Mouse (Mus musculus): ENCODE measurements at regions not wholly inside any gene's neighbourhood (a gene's known extent, or its start where the extent isn't known, plus 50 kb on each side); places are given as distances from the start of the nearest gene placed in this dataset.

DNA sequence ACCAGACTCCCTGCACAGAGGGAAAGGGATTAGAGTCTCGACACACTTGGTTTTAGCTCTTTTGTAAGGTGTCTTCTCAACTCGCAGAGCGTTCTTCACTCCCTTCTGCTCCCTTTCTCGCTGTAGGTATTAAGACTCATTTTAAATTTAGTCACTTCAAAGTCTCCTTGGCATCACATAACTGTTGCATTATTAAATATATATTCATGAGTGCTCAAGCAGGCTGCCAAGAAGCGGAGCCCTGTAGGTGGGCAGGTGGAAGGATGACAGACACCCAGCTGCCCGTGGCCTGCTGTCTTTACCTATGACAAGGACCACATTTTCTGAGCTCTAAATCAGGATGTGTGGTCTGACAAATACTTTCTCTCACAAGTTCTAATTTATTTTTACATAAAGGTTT is 82.4 kb upstream of the Aoah start:
- dilution Hi-C loops (cut with MboI; ENCODE audit: extremely low pct_ligation_motif_present, extremely low pct_unique_long_range_greater_than_20kb, low sequenced_read_pairs) = no loop called here
- no peaks in the 10 kb centered on the region for H3K79me2 ChIP-seq (replicated peaks; ENCODE audit: control insufficient read depth, extremely low read depth, insufficient read depth, poor library complexity, severe bottlenecking)
- H3K9me3 ChIP-seq (replicated peaks; ENCODE audit: low read length) = no peaks in the 10 kb centered on the region
- H3K36me3 ChIP-seq (replicated peaks in 1 of 2; ENCODE audit: control insufficient read depth in 1 of 2, insufficient read depth in 1 of 2, low read length in 1 of 2) = no peaks in the 10 kb centered on the region
- H3K4me3 ChIP-seq (replicated peaks in 1 of 3; ENCODE audit: low read depth in 2 of 3, low read length in 2 of 3, poor library complexity in 1 of 3) = no peak overlapping the region
- H3K9ac ChIP-seq (ENCODE audit: insufficient read depth, low read depth) = no peak overlapping the region
- H3K27me3 ChIP-seq (replicated peaks) = no peaks in the 10 kb centered on the region
- TF ChIP-seq ETS1 (conservative IDR thresholded peaks at IDR 0.05; ENCODE audit: low read depth, low read length) = no peak
- no peak for TF ChIP-seq SMC3 (IDR thresholded peaks at IDR 0.05; ENCODE audit: low read depth, low read length)
- TF ChIP-seq MYC (IDR thresholded peaks at IDR 0.05; ENCODE audit: low read depth, low read length) = no peak
- no peak for TF ChIP-seq TCF12 (IDR thresholded peaks at IDR 0.05; ENCODE audit: low read depth, low read length)
- no peak for TF ChIP-seq RAD21 (IDR thresholded peaks at IDR 0.05; ENCODE audit: low read depth, low read length)
- no peak for TF ChIP-seq GABPA (IDR thresholded peaks at IDR 0.05; ENCODE audit: insufficient replicate concordance, low read depth, low read length)
- TF ChIP-seq NRF1 (IDR thresholded peaks at IDR 0.05; ENCODE audit: low read depth, low read length) = no peak
- TF ChIP-seq MAFK (IDR thresholded peaks at IDR 0.05; ENCODE audit: insufficient replicate concordance, low read length) = no peak
- TF ChIP-seq KAT2A (IDR thresholded peaks at IDR 0.05; ENCODE audit: insufficient replicate concordance, low read length) = no peak
- TF ChIP-seq ZC3H11A (IDR thresholded peaks at IDR 0.05; ENCODE audit: low read depth, low read length) = no peak
- TF ChIP-seq USF2 (conservative IDR thresholded peaks at IDR 0.05; ENCODE audit: low read depth, low read length) = no peak
- no peak for TF ChIP-seq BHLHE40 (IDR thresholded peaks at IDR 0.05; ENCODE audit: low read depth, low read length)
- TF ChIP-seq RCOR1 (conservative IDR thresholded peaks at IDR 0.05; ENCODE audit: low read depth, low read length) = no peak
- TF ChIP-seq CTCF (conservative IDR thresholded peaks at IDR 0.05 in 1 of 2, IDR thresholded peaks at IDR 0.05 in 1 of 2; ENCODE audit: low read depth in 2 of 2, low read length in 2 of 2) = no peak
- H3K4me1 ChIP-seq (ENCODE audit: control insufficient read depth in 1 of 2, insufficient read depth in 2 of 2) = no peaks in the 10 kb centered on the region
- in situ Hi-C loops (cut with MboI; ENCODE audit: low pct_ligation_motif_present, low pct_unique_long_range_greater_than_20kb, low sequenced_read_pairs) = no loop called here
- no peak for DNase-seq (ENCODE audit: extremely low read depth)
- H3K27ac ChIP-seq (ENCODE audit: insufficient read depth, low read depth) = no peak overlapping the region
- no peak overlapping the region for H3K4me2 ChIP-seq (ENCODE audit: insufficient read depth, low read depth, poor library complexity, severe bottlenecking)

DNA sequence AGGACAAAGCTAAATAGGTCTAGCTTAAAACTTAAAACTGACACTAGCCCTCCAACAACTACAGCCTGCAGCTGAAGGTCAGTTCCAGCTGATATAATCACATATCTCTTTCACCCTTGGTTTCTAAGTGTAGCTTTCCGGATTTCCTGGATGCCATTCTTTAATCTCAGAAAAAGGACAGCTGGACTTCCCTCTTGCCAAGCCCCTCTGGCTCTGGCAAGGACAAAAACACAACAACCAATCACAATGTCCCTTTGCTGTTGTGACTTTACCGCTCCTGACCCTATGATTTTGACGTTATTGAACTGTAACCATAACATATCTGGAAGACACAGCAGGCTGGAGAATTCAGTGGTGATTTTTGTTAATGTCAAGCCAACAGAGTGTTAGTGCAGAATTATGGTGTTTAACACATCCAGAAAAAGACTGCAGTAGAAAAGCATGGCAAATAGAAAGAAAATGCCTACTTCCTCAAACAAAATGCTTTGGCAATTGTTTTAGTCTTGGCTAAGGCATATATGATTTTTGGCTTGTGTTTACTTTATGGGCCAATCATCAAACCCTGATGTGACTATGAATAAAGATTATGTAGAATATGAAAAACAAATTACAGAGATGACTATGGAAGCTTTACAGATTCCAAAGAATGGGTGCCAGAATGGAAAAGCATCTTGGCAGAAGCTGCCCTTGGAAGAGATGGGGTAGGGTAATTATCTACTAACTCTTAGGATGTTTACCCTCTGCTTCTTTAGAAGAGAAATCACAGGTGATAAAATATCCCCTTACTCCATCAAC is 70.4 kb upstream of the Aoah start:
- Histone ChIP-seq H3K36me3 (replicated peaks in 1 of 2; ENCODE audit: control insufficient read depth in 1 of 2, insufficient read depth in 1 of 2, low read length in 1 of 2) (no peaks in the 10 kb centered on the region), H3K4me1 (ENCODE audit: control insufficient read depth in 1 of 2, insufficient read depth in 2 of 2) (0 out of 4 replicates have a peak, but pooled peaks cover 0 to 4% of the 10 kb centered on the region in 2 experiments), H3K4me3 (replicated peaks in 1 of 3; ENCODE audit: low read depth in 2 of 3, low read length in 2 of 3, poor library complexity in 1 of 3) (no peak overlapping the region), H3K27me3 (replicated peaks) (no peaks in the 10 kb centered on the region), H3K9ac (ENCODE audit: insufficient read depth, low read depth) (no peak overlapping the region), H3K79me2 (replicated peaks; ENCODE audit: control insufficient read depth, extremely low read depth, insufficient read depth, poor library complexity, severe bottlenecking) (no peaks in the 10 kb centered on the region), H3K4me2 (ENCODE audit: insufficient read depth, low read depth, poor library complexity, severe bottlenecking) (no peak overlapping the region), H3K9me3 (replicated peaks; ENCODE audit: low read length) (no peaks in the 10 kb centered on the region), H3K27ac (ENCODE audit: insufficient read depth, low read depth) (no peak overlapping the region)
- dilution Hi-C loops (cut with MboI; ENCODE audit: extremely low pct_ligation_motif_present, extremely low pct_unique_long_range_greater_than_20kb, low sequenced_read_pairs) (no loop called here), in situ Hi-C loops (cut with MboI; ENCODE audit: low pct_ligation_motif_present, low pct_unique_long_range_greater_than_20kb, low sequenced_read_pairs) (no loop called here)
- no peak for DNase-seq (ENCODE audit: extremely low read depth)
- no peak for TF ChIP-seq GABPA (IDR thresholded peaks at IDR 0.05; ENCODE audit: insufficient replicate concordance, low read depth, low read length)
- TF ChIP-seq MAFK (IDR thresholded peaks at IDR 0.05; ENCODE audit: insufficient replicate concordance, low read length) = no peak
- TF ChIP-seq SIN3A (IDR thresholded peaks at IDR 0.05; ENCODE audit: low read length) = no peak
- TF ChIP-seq PAX5 (IDR thresholded peaks at IDR 0.05; ENCODE audit: low read length) = no peak
- no peak for TF ChIP-seq MXI1 (IDR thresholded peaks at IDR 0.05; ENCODE audit: low read depth, low read length)
- no peak for TF ChIP-seq HCFC1 (IDR thresholded peaks at IDR 0.05; ENCODE audit: low read depth, low read length)
- TF ChIP-seq E2F4 (IDR thresholded peaks at IDR 0.05; ENCODE audit: insufficient replicate concordance, low read depth, low read length) = no peak
- TF ChIP-seq MAX (IDR thresholded peaks at IDR 0.05; ENCODE audit: low read length) = no peak
- no peak for TF ChIP-seq NELFE (IDR thresholded peaks at IDR 0.05; ENCODE audit: low read depth, low read length)
- TF ChIP-seq NRF1 (IDR thresholded peaks at IDR 0.05; ENCODE audit: low read depth, low read length) = no peak
- TF ChIP-seq ZC3H11A (IDR thresholded peaks at IDR 0.05; ENCODE audit: low read depth, low read length) = no peak
- no peak for TF ChIP-seq USF2 (conservative IDR thresholded peaks at IDR 0.05; ENCODE audit: low read depth, low read length)
- TF ChIP-seq ETS1 (conservative IDR thresholded peaks at IDR 0.05; ENCODE audit: low read depth, low read length) = no peak
- TF ChIP-seq UBTF (IDR thresholded peaks at IDR 0.05; ENCODE audit: low read depth, low read length) = no peak
- no peak for TF ChIP-seq ZMIZ1 (IDR thresholded peaks at IDR 0.05; ENCODE audit: low read depth, low read length)
- no peak for TF ChIP-seq MAZ (IDR thresholded peaks at IDR 0.05; ENCODE audit: low read depth, low read length)

Measured in CH12.LX (cell line).